Mouse (Mus musculus) heart, embryonic 13.5 days (tissue): Measurements from ENCODE around the gene Sp9. TPM values are rescaled to one million over a fixed set of nuclear protein-coding genes. Genes with fewer than 3 reads are reported as not detected.

Source experiments
- ATAC-seq: fragments of 200-750 bp; cut with Nextera tagmentation; 2 replicates; pipeline ENCODE4 v1.8.0; 2017; ENCODE audit warnings: moderate TSS enrichment; ENCODE audit not compliant: insufficient number of reproducible peaks, low FRiP score, low TSS enrichment; ENCODE audit errors: extremely low read depth
- H3K27ac ChIP-seq: fragments of 300-500 bp; sonication (generic); replicated peaks from 2 replicates; pipeline ENCODE4 v1.5.1; 2015; ENCODE audit warnings: moderate library complexity, mild to moderate bottlenecking, inconsistent platforms
- H3K27me3 ChIP-seq: fragments of 300-500 bp; sonication (generic); replicated peaks from 2 replicates; pipeline ENCODE4 v1.6.1; 2015; ENCODE audit warnings: mild to moderate bottlenecking, inconsistent platforms
- H3K36me3 ChIP-seq: fragments of 300-500 bp; sonication (generic); 2 replicates; pipeline ENCODE4 v1.6.1; 2015; ENCODE audit warnings: mild to moderate bottlenecking, inconsistent platforms
- H3K4me1 ChIP-seq: fragments of 300-500 bp; sonication (generic); 2 replicates; pipeline ENCODE4 v1.6.1; 2015; ENCODE audit warnings: inconsistent platforms
- H3K4me2 ChIP-seq: fragments of 300-500 bp; sonication (generic); 2 replicates; pipeline ENCODE4 v1.6.1; 2015; ENCODE audit warnings: inconsistent platforms, mild to moderate bottlenecking, moderate library complexity
- H3K4me3 ChIP-seq: fragments of 300-500 bp; sonication (generic); 2 replicates; pipeline ENCODE4 v1.5.1; 2015; ENCODE audit warnings: moderate library complexity, mild to moderate bottlenecking, inconsistent platforms
- H3K9ac ChIP-seq: fragments of 300-500 bp; sonication (generic); 2 replicates; pipeline ENCODE4 v1.6.1; 2015; ENCODE audit warnings: inconsistent platforms, mild to moderate bottlenecking, moderate library complexity
- H3K9me3 ChIP-seq: fragments of 300-500 bp; sonication (generic); 2 replicates; pipeline ENCODE4 v1.6.1; 2016; ENCODE audit warnings: inconsistent platforms
- WGBS: fragments of 180-500 bp; shearing (Covaris S2); methylation state at CpG from one replicate; pipeline ENCODE4 v1.1.7; 2015; ENCODE audit warnings: mixed read lengths; 5-methylcytosine and 5-hydroxymethylcytosine counted together
- polyA plus RNA-seq: library from polyadenylated mRNA; unstranded; fragments of >200 nt; fragmentation: Nextera tagmentation; extraction: Ambion mirVana; gene quantifications from 2 replicates; pipeline ENCODE4 v1.2.1, GENCODE M21; 2015

The Sp9 gene
- polyA plus RNA-seq, 1 experiment from 2014 or later, result not detected

GRCm38 (mm10) chr2:73275261-73276040 is 3.7 kb downstream of the Sp9 start:
- Histone ChIP-seq H3K4me1 (peaks cover 68% of the 10 kb centered on the region), H3K4me2 (no peak overlapping the region), H3K36me3 (no peaks in the 10 kb centered on the region), H3K27ac (no peak overlapping the region), H3K4me3 (no peak overlapping the region), H3K9ac (no peak overlapping the region), H3K27me3 (peaks cover 89% of the 10 kb centered on the region), H3K9me3 (no peaks in the 10 kb centered on the region)
- 11% methylated on average over 8 of the region's 8 CpGs for WGBS
- no peak for ATAC-seq

- 2% methylated on average over 6 of the region's 6 CpGs for WGBS
- Histone ChIP-seq H3K27ac (no peak overlapping the region), H3K9me3 (no peaks in the 10 kb centered on the region), H3K9ac (no peak overlapping the region), H3K4me2 (no peak overlapping the region), H3K4me1 (peaks cover 68% of the 10 kb centered on the region), H3K27me3 (peaks cover 89% of the 10 kb centered on the region), H3K4me3 (no peak overlapping the region), H3K36me3 (no peaks in the 10 kb centered on the region)
- ATAC-seq, result no peak
Observed at GRCm38 (mm10) chr2:73276141-73276571, 4.4 kb downstream of the Sp9 start.

GRCm38 (mm10) chr2:73277021-73277708 is 5.4 kb downstream of the Sp9 start:
- WGBS, result 3% methylated on average over 38 of the region's 38 CpGs

DNA sequence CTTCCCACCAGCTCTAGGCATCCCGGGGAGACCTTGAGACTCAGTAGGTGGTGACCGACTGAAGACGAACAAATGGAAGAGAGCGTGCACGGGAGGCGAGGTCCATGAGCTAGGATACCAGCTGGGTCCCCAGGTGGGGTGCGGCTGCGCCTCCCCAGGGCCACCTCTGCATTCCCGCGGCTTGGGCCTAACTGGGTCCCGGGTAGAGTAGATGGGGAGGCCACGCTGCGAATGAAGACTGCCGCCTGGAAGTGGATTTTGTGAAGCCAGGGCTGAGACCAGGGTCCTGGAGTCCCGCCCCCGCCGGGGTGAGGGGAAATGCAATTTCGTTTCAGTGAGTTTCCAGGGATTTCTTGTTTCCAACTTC is 6.0 kb downstream of the Sp9 start:
- peak overlapping the region; percentile 24; the same call in 1 of the 2 replicates for H3K4me3 ChIP-seq
- no peak overlapping the region for H3K27ac ChIP-seq
- peak overlapping the region; percentile 41 for H3K4me2 ChIP-seq
- H3K27me3 ChIP-seq, result peaks cover 87% of the 10 kb centered on the region
- ATAC-seq, result no peak
- H3K9me3 ChIP-seq, result no peaks in the 10 kb centered on the region
- WGBS, result 2% methylated on average over 18 of the region's 18 CpGs
- peaks cover 56% of the 10 kb centered on the region for H3K4me1 ChIP-seq
- no peak overlapping the region for H3K9ac ChIP-seq
- no peaks in the 10 kb centered on the region for H3K36me3 ChIP-seq

More at GRCm38 (mm10) chr2:73277021-73277708, 5.4 kb downstream of the Sp9 start:
- peaks cover 62% of the 10 kb centered on the region for H3K4me1 ChIP-seq
- no peak overlapping the region for H3K9ac ChIP-seq
- H3K4me3 ChIP-seq, result peak overlapping the region; percentile 24; the same call in 1 of the 2 replicates
- H3K27ac ChIP-seq, result no peak overlapping the region
- no peaks in the 10 kb centered on the region for H3K36me3 ChIP-seq
- no peaks in the 10 kb centered on the region for H3K9me3 ChIP-seq
- peaks cover 89% of the 10 kb centered on the region for H3K27me3 ChIP-seq
- no peak for ATAC-seq
- peak overlapping the region; percentile 41 for H3K4me2 ChIP-seq

GRCm38 (mm10) chr2:73278131-73278854 is 6.6 kb downstream of the Sp9 start:
- Histone ChIP-seq H3K36me3 (no peaks in the 10 kb centered on the region), H3K9me3 (no peaks in the 10 kb centered on the region), H3K9ac (no peak overlapping the region), H3K4me1 (peaks cover 50% of the 10 kb centered on the region), H3K27me3 (peaks cover 82% of the 10 kb centered on the region), H3K4me2 (peak overlapping the region; percentile 58), H3K4me3 (peak overlapping the region; percentile 32), H3K27ac (no peak overlapping the region)
- ATAC-seq, result no peak; the same call in 1 of the 2 replicates
- 3% methylated on average over 20 of the region's 20 CpGs for WGBS

DNA sequence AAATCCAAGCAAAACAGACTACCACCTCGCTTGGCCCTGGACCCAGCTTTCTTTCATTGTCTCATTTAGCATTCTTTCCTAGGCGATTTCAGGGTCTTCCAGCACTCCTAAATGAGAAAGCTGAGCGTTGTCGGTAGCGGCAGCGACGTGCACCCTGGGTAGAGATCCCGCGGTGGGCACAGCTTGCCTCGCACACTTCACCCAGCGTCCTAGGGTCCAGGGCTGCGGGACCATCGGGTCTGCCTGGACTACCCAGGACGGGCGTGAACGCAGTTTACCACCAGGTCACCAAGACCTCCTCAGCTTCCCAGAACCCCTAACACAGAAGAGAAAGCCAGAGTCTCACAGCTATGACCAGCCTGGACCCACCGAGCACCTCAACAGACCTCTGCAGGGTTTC is 7.1 kb downstream of the Sp9 start:
- H3K36me3 ChIP-seq, result no peaks in the 10 kb centered on the region
- H3K9ac ChIP-seq, result no peak overlapping the region
- H3K4me3 ChIP-seq, result peak overlapping the region; percentile 32
- no peak overlapping the region for H3K27ac ChIP-seq
- no peak for ATAC-seq
- H3K4me2 ChIP-seq, result peak overlapping the region; percentile 58
- WGBS, result under 1% methylated on average over 17 of the region's 17 CpGs
- H3K27me3 ChIP-seq, result peaks cover 76% of the 10 kb centered on the region
- H3K9me3 ChIP-seq, result no peaks in the 10 kb centered on the region
- H3K4me1 ChIP-seq, result peaks cover 44% of the 10 kb centered on the region

DNA sequence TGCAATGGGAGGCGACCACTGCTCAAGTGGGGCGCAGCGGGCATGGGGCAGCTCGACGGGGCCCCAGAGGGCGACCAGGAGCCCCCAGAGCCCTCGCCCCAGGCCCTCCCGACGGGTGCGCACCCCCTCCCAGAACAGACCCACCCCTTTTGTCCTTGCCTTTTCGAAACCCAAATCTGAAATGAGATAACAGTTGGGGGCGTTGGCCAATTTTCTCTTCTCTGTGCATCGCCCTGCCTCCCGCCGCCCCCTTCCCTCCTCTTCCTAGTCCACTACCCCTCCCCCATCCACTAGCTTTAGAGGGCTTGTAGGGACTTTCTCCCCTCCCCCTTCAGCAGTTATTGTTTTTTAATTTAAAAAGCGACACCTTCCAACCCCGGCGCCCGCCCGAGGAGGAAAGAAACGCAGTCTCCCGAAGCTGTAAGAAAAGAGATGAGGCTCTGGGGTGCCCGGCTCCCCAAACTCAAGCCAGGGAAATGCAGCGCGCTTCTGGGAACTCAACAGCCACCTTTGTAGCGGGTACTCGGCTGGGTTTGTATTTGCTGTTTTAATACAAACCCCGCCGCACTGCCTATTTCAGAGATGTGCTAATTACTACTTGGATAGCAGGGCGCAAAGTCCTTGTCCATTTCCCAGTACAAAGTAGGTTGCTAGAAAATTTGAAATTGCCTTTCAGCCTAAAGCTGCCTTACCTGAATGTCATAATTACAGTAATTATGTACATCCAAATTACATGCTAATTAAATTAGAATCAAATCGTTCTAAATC is 7.7 kb downstream of the Sp9 start:
- Histone ChIP-seq H3K4me2 (peak overlapping the region; percentile 58), H3K27me3 (peaks cover 70% of the 10 kb centered on the region), H3K36me3 (no peaks in the 10 kb centered on the region), H3K4me3 (peak overlapping the region; percentile 32), H3K4me1 (peaks cover 39% of the 10 kb centered on the region), H3K27ac (no peak overlapping the region), H3K9ac (no peak overlapping the region), H3K9me3 (no peaks in the 10 kb centered on the region)
- 2% methylated on average over 31 of the region's 31 CpGs for WGBS
- ATAC-seq, result no peak

DNA sequence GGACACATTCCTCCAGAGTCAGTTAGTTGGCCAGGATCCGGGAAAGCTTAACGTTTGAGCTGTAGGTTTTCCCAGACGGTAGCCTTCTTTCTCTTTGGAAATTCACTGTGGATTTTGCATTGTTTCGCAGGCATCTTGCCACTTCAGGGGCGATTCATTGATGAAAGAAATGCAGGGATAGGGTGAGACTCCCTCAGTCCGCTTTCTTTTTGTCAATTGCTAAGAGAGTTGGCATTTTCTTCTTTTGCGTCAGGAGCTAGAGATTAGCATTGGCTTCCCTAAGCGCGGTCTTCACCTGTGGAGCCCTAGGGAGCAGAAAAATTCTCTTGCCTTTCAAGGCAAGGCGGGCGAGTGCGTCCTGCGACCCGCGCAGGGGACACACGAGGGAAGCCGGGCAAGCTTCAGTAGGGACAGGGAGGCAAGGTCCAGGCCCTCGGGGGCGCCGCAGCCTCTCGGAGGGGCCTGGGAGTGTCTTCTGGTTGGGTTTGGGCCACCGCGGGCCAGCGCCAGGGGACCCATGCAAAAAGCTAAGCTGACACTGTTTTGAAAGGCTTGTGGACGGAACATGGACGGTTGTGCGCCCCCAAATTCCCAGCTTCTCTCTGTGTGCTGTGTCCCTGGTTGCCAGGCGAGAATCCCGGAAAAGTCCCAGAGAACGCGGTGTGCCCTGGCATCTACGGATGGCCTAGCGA is 8.8 kb downstream of the Sp9 start:
- no peak overlapping the region for H3K27ac ChIP-seq
- H3K4me2 ChIP-seq, result peak overlapping the region; percentile 54
- 2% methylated on average over 33 of the region's 33 CpGs for WGBS
- H3K36me3 ChIP-seq, result peaks cover 4% of the 10 kb centered on the region; the same call in 1 of the 2 replicates
- H3K9ac ChIP-seq, result no peak overlapping the region
- no peak for ATAC-seq
- no peaks in the 10 kb centered on the region for H3K9me3 ChIP-seq
- peaks cover 37% of the 10 kb centered on the region for H3K4me1 ChIP-seq
- H3K4me3 ChIP-seq, result peak overlapping the region; percentile 37
- H3K27me3 ChIP-seq, result peaks cover 66% of the 10 kb centered on the region

DNA sequence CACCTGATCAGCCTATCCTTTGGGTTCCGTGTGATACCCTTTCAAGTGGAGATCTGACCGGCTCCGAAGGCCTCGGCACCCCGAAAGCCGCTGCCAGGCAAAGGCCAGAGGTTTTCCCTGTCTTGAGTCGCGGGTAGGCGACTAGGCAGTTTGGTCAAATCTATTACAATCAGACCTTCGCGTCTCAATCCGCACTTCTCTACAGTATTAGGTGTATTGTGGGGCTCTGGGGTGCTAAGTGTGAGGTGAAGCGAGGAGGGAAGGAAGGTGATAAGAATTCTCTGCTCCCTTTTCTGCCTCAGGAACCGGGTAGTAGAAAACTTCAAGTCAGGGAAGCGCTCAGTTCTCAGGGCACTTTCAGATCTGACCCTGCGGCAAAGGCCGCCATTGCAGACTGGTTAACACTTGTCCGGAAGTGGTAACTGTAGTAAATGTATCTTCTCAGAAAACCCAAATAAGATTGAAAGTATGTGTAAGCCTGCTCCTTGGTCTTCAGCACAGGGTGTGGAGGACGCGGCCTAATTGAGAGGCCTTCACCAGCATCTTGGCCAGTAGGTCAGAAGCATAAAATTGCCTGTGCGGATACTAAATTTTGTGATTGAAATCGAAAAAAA is 9.4 kb downstream of the Sp9 start:
- Histone ChIP-seq H3K27ac (no peak overlapping the region), H3K4me2 (peak overlapping the region; percentile 54), H3K27me3 (peaks cover 60% of the 10 kb centered on the region), H3K4me1 (peaks cover 37% of the 10 kb centered on the region), H3K36me3 (peaks cover 4% of the 10 kb centered on the region; the same call in 1 of the 2 replicates), H3K9me3 (no peaks in the 10 kb centered on the region), H3K9ac (no peak overlapping the region), H3K4me3 (peak overlapping the region; percentile 37)
- ATAC-seq, result no peak
- WGBS, result 15% methylated on average over 22 of the region's 22 CpGs

DNA sequence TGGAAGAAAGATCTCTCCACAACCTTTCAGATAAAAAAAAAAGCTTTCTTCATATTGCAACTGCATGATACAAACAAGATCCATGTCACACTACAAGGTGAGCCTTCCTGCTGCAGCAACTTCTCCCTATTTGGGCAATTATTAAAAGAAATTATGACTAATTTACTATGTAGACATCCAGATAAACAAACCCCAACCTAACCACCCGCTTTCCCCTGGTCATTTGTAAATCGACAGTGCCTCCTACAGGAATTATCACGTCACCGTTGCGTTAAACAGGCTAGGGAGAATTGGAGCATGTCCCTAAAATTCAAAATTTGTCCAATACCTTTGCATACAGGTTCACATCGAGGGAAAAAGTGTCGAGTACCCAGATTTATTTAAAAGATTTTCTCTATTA is 10.0 kb downstream of the Sp9 start:
- Histone ChIP-seq H3K36me3 (peaks cover 7% of the 10 kb centered on the region; the same call in 1 of the 2 replicates), H3K9ac (no peak overlapping the region), H3K4me3 (no peak overlapping the region; the same call in 1 of the 2 replicates), H3K27me3 (peaks cover 56% of the 10 kb centered on the region), H3K9me3 (no peaks in the 10 kb centered on the region), H3K4me1 (peaks cover 37% of the 10 kb centered on the region), H3K4me2 (no peak overlapping the region), H3K27ac (no peak overlapping the region)
- no peak for ATAC-seq
- 14% methylated on average over 7 of the region's 7 CpGs for WGBS
